Mouse (Mus musculus): Measurements from ENCODE around the gene Tmem230. TPM values are rescaled to one million over a fixed set of nuclear protein-coding genes. Genes with fewer than 3 reads are reported as not detected.

Tmem230 gene
- total and polyA plus RNA-seq, 3 experiments: 27.7 to 38.2 (median 34.7) TPM

GRCm38 (mm10) chr2:132282453-132283174 is 35.0 kb upstream of the Tmem230 start:
- H3K4me3 ChIP-seq (replicated peaks in 1 of 3; ENCODE audit: low read depth in 2 of 3, low read length in 2 of 3, poor library complexity in 1 of 3): no peak overlapping the region

GRCm38 (mm10) chr2:132281560-132282452 is 34.2 kb upstream of the Tmem230 start:
- Histone ChIP-seq H3K9me3 (replicated peaks; ENCODE audit: low read length) (peaks cover 3% of the 10 kb centered on the region), H3K9ac (ENCODE audit: insufficient read depth, low read depth) (no peak overlapping the region; the same call in 1 of the 2 replicates), H3K4me1 (ENCODE audit: control insufficient read depth in 1 of 2, insufficient read depth in 2 of 2) (peaks cover 26 to 73% of the 10 kb centered on the region in 2 experiments), H3K79me2 (replicated peaks; ENCODE audit: control insufficient read depth, extremely low read depth, insufficient read depth, poor library complexity, severe bottlenecking) (peaks cover 12% of the 10 kb centered on the region; the same call in 1 of the 2 replicates), H3K4me2 (ENCODE audit: insufficient read depth, low read depth, poor library complexity, severe bottlenecking) (peak overlapping the region; percentile 67), H3K36me3 (replicated peaks in 1 of 2; ENCODE audit: control insufficient read depth in 1 of 2, insufficient read depth in 1 of 2, low read length in 1 of 2) (peaks cover 0 to 29% of the 10 kb centered on the region in 2 experiments), H3K27ac (ENCODE audit: insufficient read depth, low read depth) (peak overlapping the region; percentile 71), H3K4me3 (replicated peaks in 1 of 3; ENCODE audit: low read depth in 2 of 3, low read length in 2 of 3, poor library complexity in 1 of 3) (peak overlapping the region in 2 of 3 experiments; percentile 1 to 9), H3K27me3 (replicated peaks) (no peaks in the 10 kb centered on the region)
- in situ Hi-C loops (cut with MboI; ENCODE audit: low pct_ligation_motif_present, low pct_unique_long_range_greater_than_20kb, low sequenced_read_pairs): no loop called here
- dilution Hi-C loops (cut with MboI; ENCODE audit: extremely low pct_ligation_motif_present, extremely low pct_unique_long_range_greater_than_20kb, low sequenced_read_pairs): no loop called here
- peak; percentile 65 for DNase-seq (ENCODE audit: extremely low read depth)
- TF ChIP-seq SMC3 (IDR thresholded peaks at IDR 0.05; ENCODE audit: low read depth, low read length) (no peak), BHLHE40 (IDR thresholded peaks at IDR 0.05; ENCODE audit: low read depth, low read length) (peak; percentile 56; the same call in 1 of the 2 replicates), MEF2A (IDR thresholded peaks at IDR 0.05; ENCODE audit: borderline replicate concordance, low read depth, low read length) (peak; percentile 51; the same call in 1 of the 2 replicates), IRF4 (IDR thresholded peaks at IDR 0.05; ENCODE audit: low read depth, low read length) (peak; percentile 63; the same call in 1 of the 2 replicates), ETS1 (conservative IDR thresholded peaks at IDR 0.05; ENCODE audit: low read depth, low read length) (peak; percentile 53; the same call in 1 of the 2 replicates), EP300 (IDR thresholded peaks at IDR 0.05; ENCODE audit: low read length) (peak; percentile 75), MAX (IDR thresholded peaks at IDR 0.05; ENCODE audit: low read length) (0 out of 2 replicates have a peak, but pooled peaks have one; percentile 22), TCF12 (IDR thresholded peaks at IDR 0.05; ENCODE audit: low read depth, low read length) (peak; percentile 73), MXI1 (IDR thresholded peaks at IDR 0.05; ENCODE audit: low read depth, low read length) (peak; percentile 60; the same call in 1 of the 2 replicates), MAFK (IDR thresholded peaks at IDR 0.05; ENCODE audit: insufficient replicate concordance, low read length) (no peak), MYC (IDR thresholded peaks at IDR 0.05; ENCODE audit: low read depth, low read length) (0 out of 2 replicates have a peak, but pooled peaks have one; percentile 35)

More at GRCm38 (mm10) chr2:132282453-132283174, 35.0 kb upstream of the Tmem230 start:
- Histone ChIP-seq H3K9me3 (replicated peaks; ENCODE audit: low read length) (peaks cover 3% of the 10 kb centered on the region), H3K36me3 (replicated peaks in 1 of 2; ENCODE audit: control insufficient read depth in 1 of 2, insufficient read depth in 1 of 2, low read length in 1 of 2) (peaks cover 0 to 29% of the 10 kb centered on the region in 2 experiments), H3K79me2 (replicated peaks; ENCODE audit: control insufficient read depth, extremely low read depth, insufficient read depth, poor library complexity, severe bottlenecking) (peaks cover 13% of the 10 kb centered on the region; the same call in 1 of the 2 replicates), H3K9ac (ENCODE audit: insufficient read depth, low read depth) (no peak overlapping the region), H3K27me3 (replicated peaks) (no peaks in the 10 kb centered on the region), H3K4me1 (ENCODE audit: control insufficient read depth in 1 of 2, insufficient read depth in 2 of 2) (peaks cover 26 to 73% of the 10 kb centered on the region in 2 experiments), H3K27ac (ENCODE audit: insufficient read depth, low read depth) (no peak overlapping the region), H3K4me2 (ENCODE audit: insufficient read depth, low read depth, poor library complexity, severe bottlenecking) (peak overlapping the region; percentile 67; the same call in 1 of the 2 replicates)
- dilution Hi-C loops (cut with MboI; ENCODE audit: extremely low pct_ligation_motif_present, extremely low pct_unique_long_range_greater_than_20kb, low sequenced_read_pairs): no loop called here
- in situ Hi-C loops (cut with MboI; ENCODE audit: low pct_ligation_motif_present, low pct_unique_long_range_greater_than_20kb, low sequenced_read_pairs): no loop called here
- DNase-seq (ENCODE audit: extremely low read depth): no peak
- no peak for TF ChIP-seq CHD2 (IDR thresholded peaks at IDR 0.05; ENCODE audit: low read length)
- no peak for TF ChIP-seq MXI1 (IDR thresholded peaks at IDR 0.05; ENCODE audit: low read depth, low read length)
- TF ChIP-seq MAFK (IDR thresholded peaks at IDR 0.05; ENCODE audit: insufficient replicate concordance, low read length): no peak
- TF ChIP-seq SIN3A (IDR thresholded peaks at IDR 0.05; ENCODE audit: low read length): peak; percentile 11; the same call in 1 of the 2 replicates
- 0 out of 2 replicates have a peak, but pooled peaks have one; percentile 32 for TF ChIP-seq MYC (IDR thresholded peaks at IDR 0.05; ENCODE audit: low read depth, low read length)
- TF ChIP-seq CTCF (conservative IDR thresholded peaks at IDR 0.05 in 1 of 2, IDR thresholded peaks at IDR 0.05 in 1 of 2; ENCODE audit: low read depth in 2 of 2, low read length in 2 of 2): peak in 1 of 2 experiments; percentile 46; a peak in 2 of 4 replicates
- TF ChIP-seq KAT2A (IDR thresholded peaks at IDR 0.05; ENCODE audit: insufficient replicate concordance, low read length): no peak
- TF ChIP-seq MEF2A (IDR thresholded peaks at IDR 0.05; ENCODE audit: borderline replicate concordance, low read depth, low read length): no peak
- 0 out of 2 replicates have a peak, but pooled peaks have one; percentile 20 for TF ChIP-seq TBP (conservative IDR thresholded peaks at IDR 0.05; ENCODE audit: low read depth, low read length)

All from CH12.LX (cell line).